Mouse (Mus musculus): ENCODE results near the gene Tbata. TPM values are rescaled to one million over a fixed set of nuclear protein-coding genes. Genes with fewer than 3 reads are reported as not detected.

Tbata gene
- polyA plus RNA-seq, 1 experiment, result not detected

- no peak for TF ChIP-seq GATA1 (IDR thresholded peaks at IDR 0.05; ENCODE audit: low read length)
Observed at GRCm38 (mm10) chr10:61152131-61152530, 19.6 kb upstream of the Tbata start.

DNA sequence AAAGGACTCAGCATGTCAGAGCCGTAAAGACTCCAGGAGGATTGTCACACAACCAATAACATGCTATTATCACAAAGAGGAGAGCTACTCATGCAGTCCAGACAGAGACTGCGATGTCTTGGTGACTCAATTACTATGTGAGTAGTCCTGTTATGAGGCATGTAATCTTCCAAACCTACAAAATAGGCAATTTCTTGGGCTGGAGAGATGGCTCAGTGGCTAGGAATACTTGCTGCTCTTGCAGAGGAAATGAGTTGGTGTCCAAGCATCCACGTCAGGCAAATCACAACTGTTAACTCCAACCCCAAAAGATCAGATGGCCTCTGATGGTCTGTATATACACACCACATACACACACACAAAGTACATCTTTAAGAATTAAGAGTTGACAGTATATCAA lies 16.1 kb upstream of the Tbata start:
- no peak for TF ChIP-seq GATA1 (IDR thresholded peaks at IDR 0.05; ENCODE audit: low read length)

DNA sequence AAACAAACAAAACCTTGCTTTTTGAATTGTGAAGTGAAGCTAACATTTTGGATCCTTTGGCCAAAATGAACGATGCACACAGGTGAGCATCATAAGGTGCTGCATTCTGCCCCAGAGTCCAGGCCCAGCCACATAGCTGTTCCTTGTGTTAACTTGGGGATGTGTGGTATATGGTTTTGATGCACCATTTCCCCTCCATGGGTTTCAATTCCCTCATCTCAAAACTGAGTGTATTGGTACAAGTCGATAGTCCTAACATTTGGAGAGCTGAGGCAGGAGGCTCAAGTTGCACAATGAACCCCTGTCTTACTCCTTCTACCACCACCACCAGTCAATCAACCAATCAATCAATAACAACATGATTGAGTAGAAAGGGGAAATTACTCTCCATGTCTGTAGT lies 15.3 kb upstream of the Tbata start:
- TF ChIP-seq GATA1 (IDR thresholded peaks at IDR 0.05; ENCODE audit: low read length), result no peak

DNA sequence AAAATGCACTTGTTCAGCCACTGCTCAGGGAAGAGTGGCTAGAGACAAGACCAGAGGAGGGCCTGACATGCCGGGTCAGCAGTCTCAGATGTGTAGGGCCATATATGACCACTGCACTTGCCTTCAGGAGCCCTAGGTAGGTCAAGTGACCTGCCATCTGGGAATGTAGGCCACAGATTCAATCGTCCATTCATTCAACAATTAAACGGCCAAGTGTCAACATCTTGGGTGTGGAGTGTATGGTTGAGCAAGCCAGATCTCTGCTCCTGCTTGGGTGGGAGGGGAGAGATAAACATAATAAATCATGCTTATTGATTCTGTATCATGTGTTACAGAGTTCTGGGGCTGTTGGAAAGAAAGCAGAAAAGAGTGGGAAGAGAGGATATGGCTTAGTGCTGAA lies 13.2 kb upstream of the Tbata start:
- no peak for TF ChIP-seq GATA1 (IDR thresholded peaks at IDR 0.05; ENCODE audit: low read length)

- no peak for TF ChIP-seq GATA1 (IDR thresholded peaks at IDR 0.05; ENCODE audit: low read length)
Observed at GRCm38 (mm10) chr10:61160089-61160488, 11.7 kb upstream of the Tbata start.

DNA sequence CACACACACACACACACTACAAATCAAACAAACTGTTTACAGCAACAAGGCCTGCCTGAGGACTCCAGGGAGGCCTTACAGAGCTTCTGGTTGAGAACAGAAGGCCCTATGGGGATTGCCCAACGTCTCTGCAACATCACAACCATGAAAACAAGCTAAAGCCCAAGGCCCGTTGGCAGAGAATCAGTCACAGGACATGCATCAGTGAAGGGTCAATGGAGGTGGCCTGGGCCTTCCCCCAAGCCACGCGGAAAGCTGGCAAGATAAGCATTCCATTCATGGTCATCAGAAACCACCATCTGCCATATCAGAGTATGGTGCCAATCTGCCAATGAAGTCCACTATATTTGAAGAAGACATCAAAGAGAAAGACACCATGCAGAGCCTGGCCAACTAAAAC lies 11.1 kb upstream of the Tbata start:
- no peak for TF ChIP-seq GATA1 (IDR thresholded peaks at IDR 0.05; ENCODE audit: low read length)

DNA sequence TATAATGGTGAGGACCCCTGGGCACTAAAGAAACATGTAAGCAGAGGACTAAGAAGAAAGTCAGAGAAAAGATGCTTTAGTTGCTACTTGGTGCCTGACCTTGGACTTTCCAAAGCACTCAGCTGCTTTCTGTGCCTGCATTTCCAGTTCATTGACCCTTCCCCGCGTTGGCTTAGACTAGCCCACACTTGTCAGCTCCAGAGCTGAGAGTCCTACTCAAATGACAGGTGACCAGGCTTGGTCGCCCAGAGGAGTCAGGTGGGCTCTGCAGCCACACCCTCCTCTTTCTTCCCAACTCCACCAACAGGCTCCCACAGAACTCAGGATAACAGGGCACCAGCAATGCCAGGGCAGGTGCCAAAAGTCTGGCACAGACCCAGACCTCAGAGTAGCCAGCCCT lies 9.4 kb upstream of the Tbata start:
- no peak for TF ChIP-seq GATA1 (IDR thresholded peaks at IDR 0.05; ENCODE audit: low read length)

DNA sequence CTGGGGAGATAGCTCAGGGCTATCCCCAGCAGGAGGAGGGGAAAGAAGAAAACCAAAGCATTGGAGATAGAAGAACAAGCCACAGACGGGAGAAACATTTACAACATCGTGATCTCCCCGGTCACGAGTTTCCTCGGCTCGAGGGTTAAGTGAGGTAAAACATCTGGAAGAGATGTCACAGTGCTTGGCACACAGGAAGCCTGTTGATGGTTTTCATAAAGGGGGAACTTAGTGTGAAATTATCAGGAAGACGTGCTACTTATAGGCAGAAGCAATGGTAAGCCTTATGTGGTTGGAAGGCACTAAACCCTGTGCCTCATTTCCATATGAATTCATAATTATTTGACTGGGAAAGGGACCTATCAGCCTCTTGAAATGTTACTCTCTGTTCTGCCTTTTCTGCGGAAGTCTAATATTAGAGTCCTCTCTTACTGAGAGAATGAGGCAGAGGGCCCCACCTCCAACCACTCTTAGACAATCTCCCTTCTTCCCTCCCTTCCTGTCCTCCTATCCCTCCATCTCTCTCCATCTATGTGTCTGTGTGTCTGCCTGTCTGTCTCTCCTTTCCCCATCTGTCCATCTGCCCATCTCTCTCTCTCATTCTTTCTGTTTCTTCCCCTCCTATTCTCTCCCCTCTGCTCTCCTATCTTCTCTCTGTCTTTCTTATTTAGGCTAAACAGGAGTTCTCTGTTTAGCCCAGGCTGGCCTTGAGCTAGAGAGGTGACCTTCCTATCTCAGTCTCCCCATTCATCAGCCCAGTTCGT lies 4.2 kb upstream of the Tbata start:
- TF ChIP-seq GATA1 (IDR thresholded peaks at IDR 0.05; ENCODE audit: low read length), result no peak

GRCm38 (mm10) chr10:61168393-61168792 lies 3.4 kb upstream of the Tbata start:
- TF ChIP-seq GATA1 (IDR thresholded peaks at IDR 0.05; ENCODE audit: low read length), result no peak

- no peak for TF ChIP-seq GATA1 (IDR thresholded peaks at IDR 0.05; ENCODE audit: low read length)
Observed at GRCm38 (mm10) chr10:61172496-61172895, 742 bp downstream of the Tbata start.

DNA sequence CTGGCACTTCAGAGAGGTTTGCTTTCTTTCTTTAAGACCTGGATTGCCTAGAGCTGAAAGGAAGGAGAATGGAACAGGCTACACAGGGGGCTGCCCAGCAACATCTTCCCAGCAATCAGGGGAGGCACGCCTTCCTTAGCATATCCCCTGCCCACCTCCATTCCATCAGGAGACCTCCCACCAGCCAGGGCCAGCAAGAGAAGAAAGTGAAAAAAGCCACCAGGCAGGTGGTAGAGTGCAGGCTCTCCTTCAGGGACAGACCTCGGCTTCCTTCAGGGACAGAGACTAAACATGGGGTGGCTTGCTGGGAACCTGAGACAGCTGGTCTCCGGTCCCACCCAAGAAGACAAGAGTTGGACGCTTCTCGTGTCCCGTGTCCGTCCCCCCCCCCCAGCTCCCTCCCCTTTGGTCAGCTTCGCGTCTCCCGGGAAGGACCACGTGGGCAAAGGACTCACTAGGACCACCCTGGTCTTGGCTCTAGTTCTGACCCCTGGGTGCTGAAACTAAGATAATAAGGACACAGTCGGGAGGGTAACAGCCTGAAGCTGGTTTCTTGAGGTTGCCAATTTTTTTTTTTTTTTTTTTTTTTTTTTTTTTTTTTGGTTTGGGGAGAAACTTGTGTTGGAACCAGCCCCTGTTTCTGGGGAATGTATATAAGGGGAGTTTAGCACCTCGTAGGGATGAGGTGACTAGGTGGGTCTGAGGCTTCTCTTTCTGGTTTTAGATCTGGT lies 3.1 kb downstream of the Tbata start:
- no peak for TF ChIP-seq GATA1 (IDR thresholded peaks at IDR 0.05; ENCODE audit: low read length)

DNA sequence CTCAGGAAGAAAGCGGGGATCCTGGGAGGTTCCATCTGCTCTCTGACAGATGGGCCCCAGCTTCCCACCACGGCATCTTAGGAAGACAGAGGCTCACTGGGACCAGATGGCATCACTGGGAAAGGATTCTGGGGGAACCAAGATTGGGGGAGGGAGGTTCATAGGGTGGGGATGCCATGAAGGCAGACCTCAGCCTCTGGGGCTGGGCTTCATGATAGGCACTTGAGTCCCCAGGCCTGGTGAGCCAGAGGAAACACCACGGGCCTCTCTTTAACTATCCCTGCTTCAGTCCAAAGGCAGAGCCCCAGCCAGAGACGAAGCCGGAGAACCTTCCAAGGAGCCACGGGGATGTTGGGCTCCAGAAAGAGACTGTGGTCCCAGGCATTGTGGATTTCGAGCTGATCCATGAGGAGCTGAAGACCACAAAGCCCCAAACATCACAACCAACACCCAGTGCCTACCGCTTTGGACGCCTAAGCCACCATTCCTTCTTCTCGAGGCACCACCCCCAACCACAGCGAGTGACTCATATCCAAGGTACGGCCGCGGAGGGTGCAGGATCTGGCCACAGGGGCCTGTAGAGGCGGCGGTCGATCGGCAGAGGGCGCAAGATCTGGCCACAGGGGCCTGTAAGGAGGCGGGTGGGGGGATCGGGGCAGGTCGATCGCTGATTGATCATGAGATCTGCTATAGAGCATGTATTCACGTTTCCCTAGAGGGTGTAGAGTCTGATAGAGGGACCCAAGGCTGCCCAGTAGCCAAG lies 3.9 kb downstream of the Tbata start:
- TF ChIP-seq GATA1 (IDR thresholded peaks at IDR 0.05; ENCODE audit: low read length), result no peak

GRCm38 (mm10) chr10:61176221-61176790 lies 4.6 kb downstream of the Tbata start:
- TF ChIP-seq GATA1 (IDR thresholded peaks at IDR 0.05; ENCODE audit: low read length), result no peak

GRCm38 (mm10) chr10:61177751-61178150 lies 6.0 kb downstream of the Tbata start:
- TF ChIP-seq GATA1 (IDR thresholded peaks at IDR 0.05; ENCODE audit: low read length), result no peak

DNA sequence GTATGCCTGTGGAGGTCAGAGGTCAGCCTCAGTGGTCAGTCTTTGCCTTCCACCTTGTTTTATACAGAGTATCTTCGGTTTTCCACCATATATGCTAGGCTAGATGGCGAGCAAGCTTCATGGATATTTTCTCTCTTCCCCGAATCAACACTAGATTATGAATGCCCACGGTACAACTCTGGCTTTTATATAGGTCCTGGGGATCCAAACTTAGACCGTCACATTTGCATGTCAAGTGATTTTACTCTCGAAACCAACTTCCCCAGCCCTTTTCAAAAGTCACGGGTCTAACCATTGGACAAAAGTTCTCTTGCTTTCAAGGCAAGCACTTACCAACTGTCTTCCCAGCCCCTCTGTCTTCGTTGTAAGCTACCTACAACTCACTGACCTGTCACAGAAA lies 6.9 kb downstream of the Tbata start:
- TF ChIP-seq GATA1 (IDR thresholded peaks at IDR 0.05; ENCODE audit: low read length), result no peak

GRCm38 (mm10) chr10:61179927-61180326 lies 8.2 kb downstream of the Tbata start:
- no peak for TF ChIP-seq GATA1 (IDR thresholded peaks at IDR 0.05; ENCODE audit: low read length)

Measured in G1E-ER4 (cell line).